In the genomic region with DNA sequence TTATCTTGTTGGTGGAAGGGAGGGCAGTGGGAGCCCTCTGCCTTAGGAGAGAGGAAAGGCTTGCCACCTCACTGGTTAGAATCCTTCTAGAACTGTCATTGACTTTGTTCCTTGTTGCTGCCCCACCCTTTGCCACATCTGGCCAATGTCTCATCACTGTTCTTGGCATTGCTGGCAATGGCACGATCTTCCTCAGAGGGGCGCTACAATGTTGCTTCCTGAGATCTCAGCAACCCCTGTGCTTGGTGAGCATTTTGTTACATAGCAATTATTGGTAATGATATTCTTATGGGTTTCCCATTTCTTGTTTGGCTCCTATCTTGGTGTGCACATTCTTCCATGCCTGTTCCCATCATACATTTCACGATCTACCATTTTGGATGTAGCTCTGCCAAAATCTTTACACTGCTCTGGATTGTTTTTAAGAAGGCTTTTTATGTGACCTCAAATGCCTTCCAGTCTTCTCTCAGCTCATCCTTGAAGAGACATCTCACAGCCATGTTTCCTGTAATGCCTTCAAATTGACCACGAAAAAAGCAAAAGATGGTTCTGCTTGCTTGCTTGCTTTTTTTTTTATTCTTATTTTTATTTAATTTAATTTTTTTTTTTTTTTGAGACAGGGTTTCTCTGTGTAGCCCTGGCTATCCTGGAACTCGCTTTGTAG, we compare ENCODE assay signal across 8 mouse cellular contexts. TPM values are rescaled to one million over a fixed set of nuclear protein-coding genes. Genes with fewer than 3 reads are reported as not detected.
DNase-seq lines count a peak whose midpoint lies in the region; ATAC-seq lines count a peak whose summit lies in the region.

A gene (plus strand): TSS at position 614 of the 664 bp plus-strand sequence.

- peak within 1 kb of the TSS; percentile 77 for H3K4me2 ChIP-seq in hindbrain, embryonic 11.5 days (replicated peaks; ENCODE audit: low read depth, low read length)
- peak within 1 kb of the TSS; percentile 67 for H3K4me2 ChIP-seq in liver, embryonic 13.5 days

- DNase-seq in left cerebral cortex, adult 18-20 months (ENCODE audit: low spot score in 2 of 2), result no peak
- DNase-seq in left cerebral cortex, adult 9 months (ENCODE audit: low spot score in 2 of 2), result no peak
- DNase-seq in adrenal gland, postnatal 4 days (ENCODE audit: low spot score in 2 of 2), result no peak
- DNase-seq in hindbrain, embryonic 11.5 days (ENCODE audit: low spot score), result no peak
- DNase-seq in liver, embryonic 13.5 days, result no peak
- DNase-seq in embryo, embryonic 11 days, result no peak
- DNase-seq in cerebellum, adult 9-11 months, result no peak
- no peak for DNase-seq in right cerebral cortex, postnatal 10 days (ENCODE audit: low spot score in 2 of 2)

- no peaks in the 10 kb centered on the region for H3K36me3 ChIP-seq in hindbrain, embryonic 11.5 days (ENCODE audit: control insufficient read depth, insufficient read depth, low read length)
- no peaks in the 10 kb centered on the region for H3K36me3 ChIP-seq in liver, embryonic 13.5 days

- H3K27me3 ChIP-seq in hindbrain, embryonic 11.5 days (ENCODE audit: control insufficient read depth, insufficient read depth, low read length), result no peaks in the 10 kb centered on the region
- peaks cover 18% of the 10 kb centered on the region for H3K27me3 ChIP-seq in liver, embryonic 13.5 days

- H3K4me3 ChIP-seq in hindbrain, embryonic 11.5 days (ENCODE audit: low read depth, low read length), result peak within 1 kb of the TSS; percentile 57
- H3K4me3 ChIP-seq in liver, embryonic 13.5 days (replicated peaks), result peak within 1 kb of the TSS; percentile 61

- peak within 1 kb of the TSS; percentile 75 for H3K27ac ChIP-seq in hindbrain, embryonic 11.5 days (ENCODE audit: low read depth, low read length)
- no peak within 1 kb of the TSS; the same call in 1 of the 2 replicates for H3K27ac ChIP-seq in liver, embryonic 13.5 days

- H3K9me3 ChIP-seq in hindbrain, embryonic 11.5 days (ENCODE audit: control insufficient read depth, low read length), result no peaks in the 10 kb centered on the region
- no peaks in the 10 kb centered on the region for H3K9me3 ChIP-seq in liver, embryonic 13.5 days (replicated peaks)

- H3K4me1 ChIP-seq in hindbrain, embryonic 11.5 days (replicated peaks; ENCODE audit: control insufficient read depth, insufficient read depth, low read length), result no peaks in the 10 kb centered on the region
- H3K4me1 ChIP-seq in liver, embryonic 13.5 days (replicated peaks), result peaks cover 13% of the 10 kb centered on the region

- 87% methylated on average over 5 of the region's 5 CpGs for WGBS in hindbrain, embryonic 11.5 days
- WGBS in liver, embryonic 13.5 days (ENCODE audit: insufficient replicate concordance), result 59% methylated on average over 5 of the region's 5 CpGs

- ATAC-seq in hindbrain, embryonic 11.5 days (ENCODE audit: low FRiP score), result no peak
- no peak for ATAC-seq in liver, embryonic 13.5 days (ENCODE audit: low read depth)

- peak within 1 kb of the TSS; percentile 74 for H3K9ac ChIP-seq in hindbrain, embryonic 11.5 days (ENCODE audit: low read depth, low read length)
- peak within 1 kb of the TSS; percentile 67 for H3K9ac ChIP-seq in liver, embryonic 13.5 days

RNA-seq across cellular contexts. Expression of the gene that starts here (rescaled TPM):
- 10 to 100 TPM; 83.7 to 88.8 TPM for total RNA-seq in left cerebral cortex, adult 18-20 months (2021)
- total RNA-seq in adrenal gland, postnatal 4 days (2021), result 10 to 100 TPM; 43.6 to 49.5 TPM
- polyA plus RNA-seq in hindbrain, embryonic 11.5 days (2014; fragmentation: Nextera tagmentation; extraction: Ambion mirVana), result 7.0 and 8.3 TPM in 2 replicates
- polyA plus RNA-seq in liver, embryonic 13.5 days (2015; fragmentation: Nextera tagmentation; extraction: Ambion mirVana), result 16.4 and 24.3 TPM in 2 replicates
